Mouse (Mus musculus): ENCODE measurements around the gene Igf1.

GRCm38 (mm10) chr10:87906757-87907307, 48.8 kb downstream of the Igf1 start:
- TF ChIP-seq POLR2A (IDR thresholded peaks at IDR 0.05; ENCODE audit: borderline replicate concordance, control insufficient read depth, low read depth, low read length), result no peak
- no peak for TF ChIP-seq CTCF (IDR thresholded peaks at IDR 0.05; ENCODE audit: control insufficient read depth, insufficient read depth, low read length)
